Mouse (Mus musculus) liver, postnatal 0 days (tissue): ENCODE data around the gene Sema5a.

Source experiments
- CTCF ChIP-seq: sonication (generic); IDR thresholded peaks from 2 replicates; pipeline ENCODE4 v1.5.1; 2016; ENCODE audit warnings: antibody characterized with exemption, low read depth
- EP300 ChIP-seq: IDR thresholded peaks from 2 replicates; pipeline ENCODE4 v1.6.1; 2016; ENCODE audit warnings: antibody characterized with exemption, low read depth, mild to moderate bottlenecking

- no peak for TF ChIP-seq CTCF
- TF ChIP-seq EP300, result no peak
Observed at GRCm38 (mm10) chr15:32204908-32205307, 39.7 kb upstream of the Sema5a start.
